ENCODE assay signal across 16 mouse cellular contexts in the genomic region with DNA sequence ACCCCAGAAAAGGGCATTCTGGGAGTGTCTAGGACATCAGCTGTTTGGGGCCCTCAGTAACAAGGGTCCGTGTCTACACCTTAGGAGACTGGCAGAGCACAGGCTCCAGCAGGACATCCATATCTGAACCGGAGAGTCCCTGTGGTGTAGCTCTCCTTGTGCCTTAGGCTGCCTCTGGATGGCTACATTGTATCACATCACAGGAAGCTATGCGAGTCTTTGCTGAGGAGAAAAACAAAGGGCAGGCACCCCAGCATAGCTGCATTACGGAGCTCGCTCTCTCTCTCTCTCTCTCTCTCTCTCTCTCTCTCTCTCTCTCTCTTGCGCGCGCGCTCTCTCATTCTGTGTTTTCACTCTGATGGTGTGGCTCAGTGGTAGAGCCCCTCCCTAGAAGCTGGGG. TPM values are rescaled to one million over a fixed set of nuclear protein-coding genes. Genes with fewer than 3 reads are reported as not detected.
A peak's percentile ranks its signal among the peaks of the same experiment; 100 is the strongest.
DNase-seq lines count a peak whose midpoint lies in the region; ATAC-seq and TF ChIP-seq lines count a peak whose summit lies in the region.
"Had no signal": no experiment of that assay in that cellular context is flagged by ENCODE, and none has a peak within 500 bp of the region (broad histone marks: within the 10 kb centered on the region; RNA-seq: fewer than 3 reads in every experiment).

No protein-coding gene starts in this region.

- peak overlapping the region; percentile 79 for H3K27ac ChIP-seq in layer of hippocampus, adult 2 months
- peak overlapping the region; percentile 63 for H3K27ac ChIP-seq in forebrain, embryonic 13.5 days
- H3K27ac ChIP-seq in hindbrain, embryonic 16.5 days (ENCODE audit: low read depth, low read length), result peak overlapping the region; percentile 64
- H3K27ac ChIP-seq: liver, embryonic 15.5 days had no signal

- H3K9ac ChIP-seq in forebrain, embryonic 13.5 days, result no peak overlapping the region
- H3K9ac ChIP-seq in hindbrain, embryonic 16.5 days (ENCODE audit: low read depth, low read length), result no peak overlapping the region
- H3K9ac ChIP-seq: heart, embryonic 12.5 days; liver, embryonic 15.5 days had no signal

- DNase-seq in layer of hippocampus, adult 2 months (ENCODE audit: low spot score in 2 of 2), result no peak
- DNase-seq in layer of hippocampus, postnatal 25 days (ENCODE audit: extremely low spot score in 1 of 2, low spot score in 1 of 2), result no peak
- peak; percentile 48 for DNase-seq in retina, postnatal 1 day
- DNase-seq in right cerebral cortex, adult 18-20 months, result no peak
- DNase-seq in adrenal gland, postnatal 25 days, result no peak
- DNase-seq in embryo, embryonic 9.5 days (ENCODE audit: extremely low spot score), result no peak
- DNase-seq: left cerebral cortex, postnatal 4 days; lung, postnatal 36 days; thymus, postnatal 36 days had no signal

- no peak overlapping the region for H3K4me3 ChIP-seq in layer of hippocampus, adult 2 months
- H3K4me3 ChIP-seq in forebrain, embryonic 13.5 days, result no peak overlapping the region
- no peak overlapping the region for H3K4me3 ChIP-seq in hindbrain, embryonic 16.5 days (ENCODE audit: low read length)
- H3K4me3 ChIP-seq: heart, embryonic 12.5 days; liver, embryonic 15.5 days had no signal

- TF ChIP-seq CTCF in layer of hippocampus, adult 2 months (conservative IDR thresholded peaks at IDR 0.05), result no peak

- no peak; the same call in 1 of the 2 replicates for ATAC-seq in forebrain, embryonic 13.5 days
- ATAC-seq in hindbrain, embryonic 16.5 days, result no peak

- no peak overlapping the region for H3K4me2 ChIP-seq in forebrain, embryonic 13.5 days
- no peak overlapping the region for H3K4me2 ChIP-seq in hindbrain, embryonic 16.5 days (ENCODE audit: low read length)
- H3K4me2 ChIP-seq: heart, embryonic 12.5 days; liver, embryonic 15.5 days had no signal

- peaks cover 10% of the 10 kb centered on the region for H3K4me1 ChIP-seq in forebrain, embryonic 13.5 days
- H3K4me1 ChIP-seq in hindbrain, embryonic 16.5 days (ENCODE audit: control insufficient read depth, insufficient read depth, low read depth, low read length), result peaks cover 8% of the 10 kb centered on the region

- H3K27me3 ChIP-seq in forebrain, embryonic 13.5 days, result no peaks in the 10 kb centered on the region
- no peaks in the 10 kb centered on the region for H3K27me3 ChIP-seq in hindbrain, embryonic 16.5 days (replicated peaks; ENCODE audit: control insufficient read depth, insufficient read depth, low read length)
- H3K27me3 ChIP-seq: liver, embryonic 15.5 days had no signal

- no peaks in the 10 kb centered on the region for H3K9me3 ChIP-seq in forebrain, embryonic 13.5 days (replicated peaks)
- no peaks in the 10 kb centered on the region for H3K9me3 ChIP-seq in hindbrain, embryonic 16.5 days (ENCODE audit: control insufficient read depth, low read length)
- H3K9me3 ChIP-seq: G1E; heart, embryonic 12.5 days; liver, embryonic 15.5 days had no signal

- H3K36me3 ChIP-seq in forebrain, embryonic 13.5 days (ENCODE audit: poor library complexity, severe bottlenecking), result peaks cover 73% of the 10 kb centered on the region
- H3K36me3 ChIP-seq in hindbrain, embryonic 16.5 days (ENCODE audit: control insufficient read depth, insufficient read depth, low read length), result peaks cover 31% of the 10 kb centered on the region

- WGBS in forebrain, embryonic 13.5 days, result 58% methylated on average over 9 of the region's 9 CpGs
- 61% methylated on average over 9 of the region's 9 CpGs for WGBS in hindbrain, embryonic 16.5 days

RNA-seq across cellular contexts. Expression of a gene that starts 12.6 kb away (rescaled TPM):
- total RNA-seq in layer of hippocampus, adult 2 months (2021), result 100 to 1,000 TPM; 223 to 224 TPM
- total RNA-seq in layer of hippocampus, postnatal 25 days (2021), result 100 to 1,000 TPM; 211 to 216 TPM
- 21.4 and 23.8 TPM in 2 replicates for polyA plus RNA-seq in forebrain, embryonic 13.5 days (2015; fragmentation: Nextera tagmentation; extraction: Ambion mirVana)
- polyA plus RNA-seq in hindbrain, embryonic 16.5 days (2015; fragmentation: Nextera tagmentation; extraction: Ambion mirVana), result 29.5 and 37.0 TPM in 2 replicates
- total RNA-seq in adrenal gland, postnatal 25 days (2021), result 1.4 and 2.5 TPM in 2 replicates
- polyA plus RNA-seq: G1E had no signal

RNA-seq across cellular contexts. Expression of a gene that starts 26.2 kb away (rescaled TPM):
- total RNA-seq in layer of hippocampus, adult 2 months (2021), result not detected
- not detected for total RNA-seq in layer of hippocampus, postnatal 25 days (2021)
- 0.18 and 0.23 TPM in 2 replicates for polyA plus RNA-seq in forebrain, embryonic 13.5 days (2015; fragmentation: Nextera tagmentation; extraction: Ambion mirVana)
- 0.17 and 0.21 TPM in 2 replicates for polyA plus RNA-seq in hindbrain, embryonic 16.5 days (2015; fragmentation: Nextera tagmentation; extraction: Ambion mirVana)
- total RNA-seq in adrenal gland, postnatal 25 days (2021), result 0.36 TPM in 1 of 2 replicates, not detected in the other
- total RNA-seq: G1E; layer of hippocampus, postnatal 10 days; left cerebral cortex, postnatal 4 days had no signal
- polyA plus RNA-seq: cerebellum, adult 2 months; G1E had no signal

RNA-seq across cellular contexts. Expression of a gene that starts 39.2 kb away (rescaled TPM):
- 10 to 100 TPM; 30.3 to 37.5 TPM for total RNA-seq in layer of hippocampus, adult 2 months (2021)
- 10 to 100 TPM; 30.3 to 40.8 TPM for total RNA-seq in layer of hippocampus, postnatal 25 days (2021)
- 28.9 and 33.0 TPM in 2 replicates for polyA plus RNA-seq in forebrain, embryonic 13.5 days (2015; fragmentation: Nextera tagmentation; extraction: Ambion mirVana)
- polyA plus RNA-seq in hindbrain, embryonic 16.5 days (2015; fragmentation: Nextera tagmentation; extraction: Ambion mirVana), result 37.4 and 39.6 TPM in 2 replicates
- 32.8 and 36.7 TPM in 2 replicates for total RNA-seq in adrenal gland, postnatal 25 days (2021)

RNA-seq across cellular contexts. Expression of a gene that starts 39.2 kb away (rescaled TPM):
- total RNA-seq in layer of hippocampus, adult 2 months (2021), result 10 to 100 TPM; 21.4 to 30.4 TPM
- 10 to 100 TPM; 22.6 to 25.9 TPM for total RNA-seq in layer of hippocampus, postnatal 25 days (2021)
- 47.3 and 57.6 TPM in 2 replicates for polyA plus RNA-seq in forebrain, embryonic 13.5 days (2015; fragmentation: Nextera tagmentation; extraction: Ambion mirVana)
- 58.3 and 60.8 TPM in 2 replicates for polyA plus RNA-seq in hindbrain, embryonic 16.5 days (2015; fragmentation: Nextera tagmentation; extraction: Ambion mirVana)
- 22.4 and 29.1 TPM in 2 replicates for total RNA-seq in adrenal gland, postnatal 25 days (2021)

RNA-seq across cellular contexts. Expression of a gene that starts 55.9 kb away (rescaled TPM):
- total RNA-seq in layer of hippocampus, adult 2 months (2021), result 10 to 100 TPM; 40.6 to 40.8 TPM
- 10 to 100 TPM; 35.3 to 40.1 TPM for total RNA-seq in layer of hippocampus, postnatal 25 days (2021)
- 29.9 and 35.7 TPM in 2 replicates for polyA plus RNA-seq in forebrain, embryonic 13.5 days (2015; fragmentation: Nextera tagmentation; extraction: Ambion mirVana)
- 31.9 and 34.6 TPM in 2 replicates for polyA plus RNA-seq in hindbrain, embryonic 16.5 days (2015; fragmentation: Nextera tagmentation; extraction: Ambion mirVana)
- 33.3 and 38.6 TPM in 2 replicates for total RNA-seq in adrenal gland, postnatal 25 days (2021)

Comparison
In these comparisons a context has a peak if more than half of its experiments do, and no peak if none do; other contexts are left out.
1. RNA of a gene that starts 12.6 kb away (total RNA-seq): 223 to 224 TPM in layer of hippocampus, adult 2 months and 211 to 216 TPM in layer of hippocampus, postnatal 25 days; 1.4 to 2.5 TPM in adrenal gland, postnatal 25 days; every median in the first group is over 10 times any median in the second.
2. Peak in every context shown above with its lines, with median percentiles within 50 percentile points of each other: H3K27ac ChIP-seq.